Mouse (Mus musculus) liver, postnatal 0 days (tissue): ENCODE data around the gene Pop7.

Source experiments
- CTCF ChIP-seq: sonication (generic); IDR thresholded peaks from 2 replicates; pipeline ENCODE4 v1.5.1; 2016; ENCODE audit warnings: antibody characterized with exemption, low read depth
- EP300 ChIP-seq: IDR thresholded peaks from 2 replicates; pipeline ENCODE4 v1.6.1; 2016; ENCODE audit warnings: antibody characterized with exemption, low read depth, mild to moderate bottlenecking

GRCm38 (mm10) chr5:137510014-137510501, 7.7 kb upstream of the Pop7 start:
- TF ChIP-seq CTCF = no peak
- no peak for TF ChIP-seq EP300
